10 mouse cellular contexts compared by ENCODE assay signal in genomic region chr9:4796289-4796645, GRCm38 (mm10). TPM values are rescaled to one million over a fixed set of nuclear protein-coding genes. Genes with fewer than 3 reads are reported as not detected.
A peak's percentile ranks its signal among the peaks of the same experiment; 100 is the strongest.
DNase-seq lines count a peak whose midpoint lies in the region; ATAC-seq and TF ChIP-seq lines count a peak whose summit lies in the region.
"Had no signal": no experiment of that assay in that cellular context is flagged by ENCODE, and none has a peak within 500 bp of the region (broad histone marks: within the 10 kb centered on the region; RNA-seq: fewer than 3 reads in every experiment).

No protein-coding gene starts in this region.

- peaks cover 10% of the 10 kb centered on the region; the same call in 1 of the 2 replicates for H3K27me3 ChIP-seq in kidney, embryonic 15.5 days
- 0 out of 2 replicates have a peak, but pooled peaks cover 2% of the 10 kb centered on the region for H3K27me3 ChIP-seq in embryonic facial prominence, embryonic 15.5 days
- no peaks in the 10 kb centered on the region for H3K27me3 ChIP-seq in hindbrain, postnatal 0 days (ENCODE audit: insufficient read depth, low read length)
- no peaks in the 10 kb centered on the region for H3K27me3 ChIP-seq in midbrain, postnatal 0 days (ENCODE audit: insufficient read depth, low read length)

- peak; percentile 61 for ATAC-seq in kidney, embryonic 15.5 days (replicated peaks; ENCODE audit: low FRiP score)
- no peak for ATAC-seq in embryonic facial prominence, embryonic 15.5 days (ENCODE audit: insufficient number of reproducible peaks, low FRiP score, low TSS enrichment, low read depth)
- no peak; the same call in 1 of the 2 replicates for ATAC-seq in hindbrain, postnatal 0 days
- no peak for ATAC-seq in midbrain, postnatal 0 days (ENCODE audit: low FRiP score)

- no peak for DNase-seq in kidney, postnatal 14 days
- DNase-seq in hindbrain, postnatal 0 days (ENCODE audit: low spot score) = no peak
- DNase-seq in midbrain, postnatal 0 days (ENCODE audit: low spot score) = no peak
- DNase-seq in layer of hippocampus, adult 11-12 months (ENCODE audit: low spot score) = no peak
- no peak for DNase-seq in frontal cortex, adult 2 months (ENCODE audit: extremely low spot score in 1 of 2, low spot score in 1 of 2)
- no peak for DNase-seq in left cerebral cortex, adult 8-10 months (ENCODE audit: low spot score in 2 of 2)
- DNase-seq: lung, postnatal 10 days had no signal

- peak overlapping the region; percentile 89 for H3K4me2 ChIP-seq in kidney, embryonic 15.5 days
- H3K4me2 ChIP-seq in embryonic facial prominence, embryonic 15.5 days (replicated peaks) = peak overlapping the region; percentile 92
- H3K4me2 ChIP-seq in hindbrain, postnatal 0 days (ENCODE audit: low read depth, low read length) = peak overlapping the region; percentile 59
- peak overlapping the region; percentile 65 for H3K4me2 ChIP-seq in midbrain, postnatal 0 days (ENCODE audit: low read depth, low read length, poor library complexity, severe bottlenecking)

- no peaks in the 10 kb centered on the region for H3K4me1 ChIP-seq in kidney, embryonic 15.5 days
- H3K4me1 ChIP-seq in embryonic facial prominence, embryonic 15.5 days = 0 out of 2 replicates have a peak, but pooled peaks cover 5% of the 10 kb centered on the region
- H3K4me1 ChIP-seq in hindbrain, postnatal 0 days (ENCODE audit: insufficient read depth, low read length) = no peaks in the 10 kb centered on the region; the same call in 1 of the 2 replicates
- H3K4me1 ChIP-seq in midbrain, postnatal 0 days (ENCODE audit: insufficient read depth, low read length) = no peaks in the 10 kb centered on the region

- peak overlapping the region; percentile 50 for H3K9ac ChIP-seq in kidney, embryonic 15.5 days
- peak overlapping the region; percentile 33 for H3K9ac ChIP-seq in embryonic facial prominence, embryonic 15.5 days
- H3K9ac ChIP-seq in hindbrain, postnatal 0 days (replicated peaks; ENCODE audit: low read length) = peak overlapping the region; percentile 63
- peak overlapping the region; percentile 89 for H3K9ac ChIP-seq in midbrain, postnatal 0 days (replicated peaks; ENCODE audit: low read length, poor library complexity, severe bottlenecking)

- no peak for TF ChIP-seq CTCF in hindbrain, postnatal 0 days (IDR thresholded peaks at IDR 0.05; ENCODE audit: low read depth)
- no peak for TF ChIP-seq CTCF in midbrain, postnatal 0 days (IDR thresholded peaks at IDR 0.05)

- H3K36me3 ChIP-seq in kidney, embryonic 15.5 days = no peaks in the 10 kb centered on the region
- no peaks in the 10 kb centered on the region for H3K36me3 ChIP-seq in embryonic facial prominence, embryonic 15.5 days
- H3K36me3 ChIP-seq in hindbrain, postnatal 0 days (ENCODE audit: insufficient read depth, low read length) = no peaks in the 10 kb centered on the region
- no peaks in the 10 kb centered on the region for H3K36me3 ChIP-seq in midbrain, postnatal 0 days (ENCODE audit: insufficient read depth, low read length)

- peak overlapping the region; percentile 86; the same call in 1 of the 2 replicates for H3K27ac ChIP-seq in kidney, embryonic 15.5 days
- H3K27ac ChIP-seq in embryonic facial prominence, embryonic 15.5 days (replicated peaks) = no peak overlapping the region
- H3K27ac ChIP-seq in hindbrain, postnatal 0 days = peak overlapping the region; percentile 92
- peak overlapping the region; percentile 92 for H3K27ac ChIP-seq in midbrain, postnatal 0 days (ENCODE audit: low read depth, low read length)

- H3K4me3 ChIP-seq in kidney, embryonic 15.5 days (replicated peaks) = peak overlapping the region; percentile 64
- H3K4me3 ChIP-seq in embryonic facial prominence, embryonic 15.5 days (replicated peaks) = peak overlapping the region; percentile 52
- peak overlapping the region; percentile 82 for H3K4me3 ChIP-seq in hindbrain, postnatal 0 days (ENCODE audit: low read length)
- peak overlapping the region; percentile 86 for H3K4me3 ChIP-seq in midbrain, postnatal 0 days (ENCODE audit: low read depth, low read length)

- no peaks in the 10 kb centered on the region for H3K9me3 ChIP-seq in kidney, embryonic 15.5 days (replicated peaks)
- H3K9me3 ChIP-seq in embryonic facial prominence, embryonic 15.5 days (replicated peaks) = no peaks in the 10 kb centered on the region
- no peaks in the 10 kb centered on the region for H3K9me3 ChIP-seq in hindbrain, postnatal 0 days (ENCODE audit: low read length)
- H3K9me3 ChIP-seq in midbrain, postnatal 0 days (ENCODE audit: low read length) = no peaks in the 10 kb centered on the region

- WGBS in kidney, embryonic 15.5 days = 0% methylated on average over 4 of the region's 4 CpGs
- WGBS in embryonic facial prominence, embryonic 15.5 days = 0% methylated on average over 4 of the region's 4 CpGs
- 3% methylated on average over 4 of the region's 4 CpGs for WGBS in hindbrain, postnatal 0 days
- WGBS in midbrain, postnatal 0 days = 2% methylated on average over 4 of the region's 4 CpGs

RNA-seq across cellular contexts. Expression of gene Gria4, which starts 0.2 kb away (rescaled TPM):
- polyA plus RNA-seq in kidney, embryonic 15.5 days (2015; fragmentation: Nextera tagmentation; extraction: Ambion mirVana) = 12.6 and 12.8 TPM in 2 replicates
- polyA plus RNA-seq in embryonic facial prominence, embryonic 15.5 days (2015; fragmentation: Nextera tagmentation; extraction: Ambion mirVana) = 1.7 and 1.9 TPM in 2 replicates
- total RNA-seq in hindbrain, postnatal 0 days (2014; rRNA removed) = 94.6 and 96.7 TPM in 2 replicates
- polyA plus RNA-seq in hindbrain, postnatal 0 days (2015; fragmentation: Nextera tagmentation; extraction: Ambion mirVana) = 38.6 and 39.8 TPM in 2 replicates
- 121 and 136 TPM in 2 replicates for total RNA-seq in midbrain, postnatal 0 days (2014; rRNA removed)
- polyA plus RNA-seq in midbrain, postnatal 0 days (2015; fragmentation: Nextera tagmentation; extraction: Ambion mirVana) = 31.5 and 37.2 TPM in 2 replicates
- polyA plus RNA-seq in frontal cortex, adult 2 months (2012; rRNA removed) = 80.3 and 83.1 TPM in 2 replicates
- 10 to 100 TPM; 85.6 to 95.9 (median 91.1) TPM for total RNA-seq in left cerebral cortex, adult 8-10 months (2022)
- polyA plus RNA-seq: spleen, adult 2 months had no signal

Comparison
In these comparisons a context has a peak if more than half of its experiments do, and no peak if none do; other contexts are left out.
1. H3K9ac ChIP-seq: peak in every context shown above with its lines; median percentile 89 in midbrain, postnatal 0 days; 63 in hindbrain, postnatal 0 days; 50 in kidney, embryonic 15.5 days; 33 in embryonic facial prominence, embryonic 15.5 days.